Mouse (Mus musculus): ENCODE data around the gene Nkd1. TPM values are rescaled to one million over a fixed set of nuclear protein-coding genes. Genes with fewer than 3 reads are reported as not detected.
A peak's percentile ranks its signal among the peaks of the same experiment; 100 is the strongest.

The Nkd1 gene
- polyA plus RNA-seq, 1 experiment, result 9.3 TPM

- no peaks in the 10 kb centered on the region for H3K36me3 ChIP-seq (ENCODE audit: control insufficient read depth, insufficient read depth, low read length)
- 86% methylated on average over 18 of the region's 18 CpGs for WGBS
- DNase-seq (ENCODE audit: low read depth in 1 of 2, low spot score in 2 of 2), result no peak
- H3K4me3 ChIP-seq (ENCODE audit: extremely low read depth, insufficient read depth, insufficient read length), result no peak overlapping the region
- TF ChIP-seq CTCF (IDR thresholded peaks at IDR 0.05; ENCODE audit: extremely low read depth, insufficient read depth, insufficient read length, insufficient replicate concordance) (no peak), POLR2A (IDR thresholded peaks at IDR 0.05; ENCODE audit: low read depth, low read length) (no peak)
- no peaks in the 10 kb centered on the region for H3K27me3 ChIP-seq (ENCODE audit: control insufficient read depth, insufficient read depth, low read length)
- H3K27ac ChIP-seq (ENCODE audit: insufficient read depth, low read length), result peak overlapping the region; percentile 61; the same call in 1 of the 2 replicates
- peaks cover 17% of the 10 kb centered on the region; the same call in 1 of the 2 replicates for H3K4me1 ChIP-seq (ENCODE audit: control insufficient read depth, insufficient read depth, insufficient read length)
These were observed 58.6 kb downstream of the Nkd1 start for GRCm38 (mm10) chr8:88579668-88580330.

DNA sequence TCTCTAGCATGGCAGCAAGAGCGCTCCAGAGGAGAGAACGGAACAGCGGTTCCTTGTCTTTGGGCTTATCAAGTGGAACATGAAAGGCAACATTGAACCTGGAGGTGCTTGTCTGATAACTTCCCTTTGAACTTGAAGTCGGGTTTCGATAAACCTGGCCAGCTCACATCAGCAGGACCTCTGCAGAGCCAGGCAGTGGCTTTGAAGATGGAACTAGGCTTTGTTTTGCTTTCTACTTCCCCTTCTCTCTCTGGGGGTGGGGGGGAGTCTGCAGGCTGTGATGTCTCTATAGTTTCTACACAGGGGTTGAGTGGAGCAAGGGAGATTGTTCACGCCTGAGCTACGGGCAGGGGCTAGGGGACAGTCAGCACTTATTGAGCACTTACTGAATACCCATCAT lies 59.6 kb downstream of the Nkd1 start:
- Histone ChIP-seq H3K27me3 (ENCODE audit: control insufficient read depth, insufficient read depth, low read length) (no peaks in the 10 kb centered on the region), H3K4me1 (ENCODE audit: control insufficient read depth, insufficient read depth, insufficient read length) (peaks cover 17% of the 10 kb centered on the region; the same call in 1 of the 2 replicates), H3K4me3 (ENCODE audit: extremely low read depth, insufficient read depth, insufficient read length) (no peak overlapping the region), H3K27ac (ENCODE audit: insufficient read depth, low read length) (peak overlapping the region; percentile 61; the same call in 1 of the 2 replicates), H3K36me3 (ENCODE audit: control insufficient read depth, insufficient read depth, low read length) (no peaks in the 10 kb centered on the region)
- DNase-seq (ENCODE audit: low read depth in 1 of 2, low spot score in 2 of 2), result peak; percentile 28 to 50
- no peak for TF ChIP-seq CTCF (IDR thresholded peaks at IDR 0.05; ENCODE audit: extremely low read depth, insufficient read depth, insufficient read length, insufficient replicate concordance)
- no peak for TF ChIP-seq POLR2A (IDR thresholded peaks at IDR 0.05; ENCODE audit: low read depth, low read length)
- WGBS, result 27% methylated on average over 7 of the region's 7 CpGs

DNA sequence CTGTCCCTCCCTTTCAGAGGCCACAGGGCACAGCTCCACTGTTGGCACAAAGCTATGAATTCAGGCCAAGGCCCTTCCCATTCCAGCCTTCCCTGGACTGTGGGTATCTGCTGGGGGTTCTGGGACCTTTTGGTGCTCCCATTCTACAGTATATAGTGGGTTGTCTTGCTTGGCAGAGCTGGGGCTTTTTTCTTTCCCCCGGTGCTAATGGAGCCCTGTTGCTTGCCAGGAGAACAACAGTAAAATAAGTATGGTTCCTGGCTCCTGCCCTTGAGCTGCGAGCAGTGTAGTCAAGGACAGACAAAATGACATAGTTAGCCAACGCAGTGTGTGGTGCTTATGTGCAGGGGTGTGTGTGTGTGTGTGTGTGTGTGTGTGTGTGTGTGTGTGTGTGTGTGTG lies 62.7 kb downstream of the Nkd1 start:
- Histone ChIP-seq H3K4me3 (ENCODE audit: extremely low read depth, insufficient read depth, insufficient read length) (no peak overlapping the region), H3K4me1 (ENCODE audit: control insufficient read depth, insufficient read depth, insufficient read length) (peaks cover 17% of the 10 kb centered on the region; the same call in 1 of the 2 replicates), H3K36me3 (ENCODE audit: control insufficient read depth, insufficient read depth, low read length) (no peaks in the 10 kb centered on the region), H3K27ac (ENCODE audit: insufficient read depth, low read length) (no peak overlapping the region), H3K27me3 (ENCODE audit: control insufficient read depth, insufficient read depth, low read length) (no peaks in the 10 kb centered on the region)
- TF ChIP-seq POLR2A (IDR thresholded peaks at IDR 0.05; ENCODE audit: low read depth, low read length), result no peak
- no peak for TF ChIP-seq CTCF (IDR thresholded peaks at IDR 0.05; ENCODE audit: extremely low read depth, insufficient read depth, insufficient read length, insufficient replicate concordance)
- 89% methylated on average over 3 of the region's 3 CpGs for WGBS
- DNase-seq (ENCODE audit: low read depth in 1 of 2, low spot score in 2 of 2), result no peak

DNA sequence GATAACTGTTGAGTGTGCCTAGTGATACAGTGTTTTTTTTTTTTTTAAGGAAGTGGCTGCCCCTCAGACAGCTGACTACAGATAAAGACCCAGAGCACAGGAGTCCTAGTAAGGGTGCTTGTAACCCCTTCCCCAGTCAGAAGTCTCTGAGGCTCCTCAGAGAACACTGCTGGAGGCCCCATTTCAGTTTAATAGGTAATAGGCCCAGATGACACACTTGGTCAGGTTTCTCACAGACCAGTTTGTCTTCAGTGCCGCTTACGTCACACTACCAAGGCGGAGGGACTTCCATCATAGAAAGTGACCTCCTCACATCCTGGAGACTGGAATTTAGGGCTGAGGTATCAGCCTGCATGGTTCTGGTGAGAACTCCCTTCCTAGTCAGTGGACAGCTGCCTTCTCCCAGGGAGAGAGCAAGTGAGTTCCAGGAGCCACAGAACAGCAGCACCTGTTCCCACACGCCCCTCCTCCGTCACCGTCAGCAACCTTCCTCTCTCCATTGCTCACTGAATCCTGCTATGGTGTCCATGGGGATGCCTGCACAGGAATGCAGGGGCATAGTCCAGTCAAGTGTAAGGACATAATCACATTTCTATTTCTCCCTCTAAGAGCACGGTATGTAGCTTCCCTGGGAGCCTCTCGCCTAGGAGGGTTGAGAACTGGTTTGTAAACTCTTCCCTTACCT lies 67.2 kb downstream of the Nkd1 start:
- no peak overlapping the region for H3K4me3 ChIP-seq (ENCODE audit: extremely low read depth, insufficient read depth, insufficient read length)
- no peaks in the 10 kb centered on the region for H3K36me3 ChIP-seq (ENCODE audit: control insufficient read depth, insufficient read depth, low read length)
- H3K4me1 ChIP-seq (ENCODE audit: control insufficient read depth, insufficient read depth, insufficient read length), result no peaks in the 10 kb centered on the region
- TF ChIP-seq CTCF (IDR thresholded peaks at IDR 0.05; ENCODE audit: extremely low read depth, insufficient read depth, insufficient read length, insufficient replicate concordance) (no peak), POLR2A (IDR thresholded peaks at IDR 0.05; ENCODE audit: low read depth, low read length) (no peak)
- no peak for DNase-seq (ENCODE audit: low read depth in 1 of 2, low spot score in 2 of 2)
- H3K27ac ChIP-seq (ENCODE audit: insufficient read depth, low read length), result no peak overlapping the region
- no peaks in the 10 kb centered on the region for H3K27me3 ChIP-seq (ENCODE audit: control insufficient read depth, insufficient read depth, low read length)
- WGBS, result 90% methylated on average over 8 of the region's 8 CpGs

- WGBS, result 87% methylated on average over 6 of the region's 6 CpGs
These were observed 69.1 kb downstream of the Nkd1 start for GRCm38 (mm10) chr8:88590226-88590625.

GRCm38 (mm10) chr8:88593947-88594346 lies 72.8 kb downstream of the Nkd1 start:
- H3K4me1 ChIP-seq (ENCODE audit: control insufficient read depth, insufficient read depth, insufficient read length), result no peaks in the 10 kb centered on the region
- H3K27ac ChIP-seq (ENCODE audit: insufficient read depth, low read length), result no peak overlapping the region
- no peak for TF ChIP-seq POLR2A (IDR thresholded peaks at IDR 0.05; ENCODE audit: low read depth, low read length)
- TF ChIP-seq CTCF (IDR thresholded peaks at IDR 0.05; ENCODE audit: extremely low read depth, insufficient read depth, insufficient read length, insufficient replicate concordance), result no peak
- no peaks in the 10 kb centered on the region for H3K27me3 ChIP-seq (ENCODE audit: control insufficient read depth, insufficient read depth, low read length)
- no peaks in the 10 kb centered on the region for H3K36me3 ChIP-seq (ENCODE audit: control insufficient read depth, insufficient read depth, low read length)
- no peak overlapping the region for H3K4me3 ChIP-seq (ENCODE audit: extremely low read depth, insufficient read depth, insufficient read length)
- 90% methylated on average over 1 of the region's 1 CpGs for WGBS
- no peak for DNase-seq (ENCODE audit: low read depth in 1 of 2, low spot score in 2 of 2)

More at GRCm38 (mm10) chr8:88590226-88590625, 69.1 kb downstream of the Nkd1 start:
- H3K4me1 ChIP-seq (ENCODE audit: control insufficient read depth, insufficient read depth, insufficient read length), result no peaks in the 10 kb centered on the region
- no peak overlapping the region for H3K4me3 ChIP-seq (ENCODE audit: extremely low read depth, insufficient read depth, insufficient read length)
- no peaks in the 10 kb centered on the region for H3K27me3 ChIP-seq (ENCODE audit: control insufficient read depth, insufficient read depth, low read length)
- H3K36me3 ChIP-seq (ENCODE audit: control insufficient read depth, insufficient read depth, low read length), result no peaks in the 10 kb centered on the region
- no peak overlapping the region for H3K27ac ChIP-seq (ENCODE audit: insufficient read depth, low read length)
- DNase-seq (ENCODE audit: low read depth in 1 of 2, low spot score in 2 of 2), result no peak
- TF ChIP-seq CTCF (IDR thresholded peaks at IDR 0.05; ENCODE audit: extremely low read depth, insufficient read depth, insufficient read length, insufficient replicate concordance), result no peak
- TF ChIP-seq POLR2A (IDR thresholded peaks at IDR 0.05; ENCODE audit: low read depth, low read length), result no peak

GRCm38 (mm10) chr8:88596042-88596441 lies 74.9 kb downstream of the Nkd1 start:
- no peak overlapping the region for H3K4me3 ChIP-seq (ENCODE audit: extremely low read depth, insufficient read depth, insufficient read length)
- no peaks in the 10 kb centered on the region for H3K36me3 ChIP-seq (ENCODE audit: control insufficient read depth, insufficient read depth, low read length)
- no peaks in the 10 kb centered on the region for H3K27me3 ChIP-seq (ENCODE audit: control insufficient read depth, insufficient read depth, low read length)
- WGBS, result 88% methylated on average over 12 of the region's 12 CpGs
- TF ChIP-seq POLR2A (IDR thresholded peaks at IDR 0.05; ENCODE audit: low read depth, low read length), result no peak
- TF ChIP-seq CTCF (IDR thresholded peaks at IDR 0.05; ENCODE audit: extremely low read depth, insufficient read depth, insufficient read length, insufficient replicate concordance), result no peak
- no peaks in the 10 kb centered on the region for H3K4me1 ChIP-seq (ENCODE audit: control insufficient read depth, insufficient read depth, insufficient read length)
- no peak overlapping the region for H3K27ac ChIP-seq (ENCODE audit: insufficient read depth, low read length)
- no peak for DNase-seq (ENCODE audit: low read depth in 1 of 2, low spot score in 2 of 2)

Data from spleen, adult 2 months (tissue).